Mouse (Mus musculus) cerebral cortex, adult 2 months (tissue): Measurements from ENCODE around the gene Ccdc127.

Experiments
- WGBS: fragments of 180-500 bp; shearing (Covaris S2); methylation state at CpG from one replicate; pipeline ENCODE4 v1.1.7; 2018; 5-methylcytosine and 5-hydroxymethylcytosine counted together

Gene Ccdc127

DNA sequence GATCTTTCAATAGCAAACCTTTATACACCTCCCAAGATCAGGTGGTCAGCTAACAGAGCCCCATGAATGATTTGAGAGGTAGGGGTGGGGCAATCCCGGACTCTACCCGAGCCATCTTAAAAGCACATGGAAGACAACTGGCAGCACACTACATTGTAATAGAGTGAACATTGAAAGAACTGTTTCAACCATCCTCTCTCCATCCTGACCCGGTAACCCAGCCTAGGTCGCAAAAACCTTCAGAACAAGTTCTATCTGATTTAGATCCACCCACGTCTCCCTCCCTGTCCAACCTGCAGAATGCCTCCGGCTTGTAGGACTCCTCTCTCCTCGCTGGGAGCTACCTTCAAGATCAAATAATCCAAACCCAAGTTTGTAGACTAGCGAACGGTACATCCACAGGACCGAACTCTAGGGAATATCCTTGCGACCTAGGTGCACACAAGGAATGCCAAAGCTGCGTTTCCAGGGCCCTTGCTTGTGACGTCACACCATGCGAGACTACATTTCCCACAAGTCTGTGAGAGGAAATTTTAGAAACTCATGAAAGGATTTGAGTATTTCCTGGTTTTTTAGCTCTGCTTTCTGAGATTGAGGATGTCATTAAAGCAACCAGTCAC lies 40.4 kb downstream of the Ccdc127 start, which contains the start of gene Zfp72:
Zfp72 (minus strand) TSS at position 466 of the 620 bp plus-strand sequence.
- under 1% methylated on average over 14 of the region's 14 CpGs for WGBS

DNA sequence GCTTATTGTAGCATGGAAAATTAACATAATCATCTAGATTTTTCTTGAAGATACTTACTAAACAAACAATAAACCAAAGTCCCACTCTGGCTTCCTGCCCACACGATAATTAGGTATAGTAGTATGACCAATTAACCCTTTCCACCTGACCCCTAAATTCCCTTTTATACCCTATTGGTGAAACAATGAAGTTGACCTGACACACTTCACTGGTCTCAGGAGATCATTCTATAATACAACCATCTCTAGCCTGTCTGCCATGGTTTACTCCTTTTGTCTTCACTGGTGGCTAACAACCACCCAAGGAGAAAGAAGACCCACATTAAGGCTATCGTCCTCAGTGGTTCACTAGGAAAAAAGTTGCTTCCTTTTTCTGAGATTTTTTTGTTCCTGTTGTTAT lies 41.0 kb downstream of the Ccdc127 start:
- 73% methylated on average over 2 of the region's 2 CpGs for WGBS

DNA sequence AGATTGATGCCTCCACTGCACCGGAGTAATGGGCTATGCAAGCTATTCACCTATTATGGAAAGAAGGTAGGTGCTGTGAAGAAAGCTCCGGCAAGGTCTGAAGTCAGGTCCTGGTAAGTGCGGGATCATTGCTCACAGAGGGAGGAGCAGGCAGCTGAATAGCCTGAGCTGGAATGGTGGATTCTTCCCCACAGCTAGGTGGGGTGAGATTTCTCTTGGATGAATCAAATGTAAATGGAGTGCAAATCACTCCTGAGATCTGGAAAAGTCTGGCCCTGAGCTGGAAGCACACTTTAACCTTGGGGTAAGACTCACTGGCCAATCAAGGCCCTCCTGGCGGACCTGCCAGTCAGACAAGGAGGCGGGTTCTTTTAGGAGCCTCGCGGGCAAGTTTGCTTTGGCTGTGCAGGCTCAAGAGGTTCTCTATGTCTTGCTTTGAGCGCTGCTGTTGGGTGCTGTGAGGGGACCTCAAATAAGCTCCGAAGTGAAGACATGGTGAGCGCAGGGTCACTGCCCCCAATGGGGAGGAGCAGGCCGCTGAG lies 49.3 kb downstream of the Ccdc127 start, which contains the start of gene Ftl1-ps1:
Ftl1-ps1 (plus strand) TSS at position 397 of the 542 bp plus-strand sequence.
- 16% methylated on average over 11 of the region's 11 CpGs for WGBS
